Mouse (Mus musculus) gastrocnemius, postnatal 25 days (tissue): ENCODE data around the gene Efl1. TPM values are rescaled to one million over a fixed set of nuclear protein-coding genes. Genes with fewer than 3 reads are reported as not detected.
"Not testable (repeated sequence)": the region's sequence is repeated elsewhere in the genome, so short reads cannot be mapped to it uniquely, and the experiment has no call there.

Experiments used
- DNase-seq: peaks from one replicate; pipeline ENCODE4 v3.0.0; 2022
- total RNA-seq, 2 experiments: library from RNA; stranded (reverse); gene quantifications; 1 replicate in 1 of 2; 2 replicates in 1 of 2; pipeline ENCODE4 v1.2.3; 2021

Gene Efl1
- total RNA-seq, 2 experiments from 2014 or later = 6.7 to 7.4 TPM

- no peak for DNase-seq
These were observed 110.7 kb downstream of the Efl1 start for GRCm38 (mm10) chr7:82759091-82759490.

- no peak for DNase-seq
These were observed 116.5 kb downstream of the Efl1 start for GRCm38 (mm10) chr7:82764951-82765350.

DNA sequence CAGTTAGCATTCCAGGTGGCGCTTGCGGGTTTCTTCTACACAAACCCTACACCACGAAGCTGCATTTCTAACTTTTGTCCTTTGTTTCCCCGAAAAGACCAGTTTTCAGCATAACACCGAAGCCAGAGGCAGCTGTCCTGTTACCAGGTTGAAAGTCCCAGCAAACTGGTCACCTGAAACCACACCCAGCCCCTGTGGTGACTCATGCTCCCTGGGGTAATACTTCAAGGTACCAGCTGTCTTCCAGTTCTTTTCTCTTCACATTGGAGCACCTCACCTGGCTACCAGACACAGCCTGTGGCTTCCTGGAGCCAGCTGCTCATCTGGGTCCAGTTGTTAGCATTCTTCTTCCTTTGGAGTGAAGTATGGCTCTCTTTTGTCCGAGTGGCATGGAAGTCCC is 118.2 kb downstream of the Efl1 start:
- no peak for DNase-seq

DNA sequence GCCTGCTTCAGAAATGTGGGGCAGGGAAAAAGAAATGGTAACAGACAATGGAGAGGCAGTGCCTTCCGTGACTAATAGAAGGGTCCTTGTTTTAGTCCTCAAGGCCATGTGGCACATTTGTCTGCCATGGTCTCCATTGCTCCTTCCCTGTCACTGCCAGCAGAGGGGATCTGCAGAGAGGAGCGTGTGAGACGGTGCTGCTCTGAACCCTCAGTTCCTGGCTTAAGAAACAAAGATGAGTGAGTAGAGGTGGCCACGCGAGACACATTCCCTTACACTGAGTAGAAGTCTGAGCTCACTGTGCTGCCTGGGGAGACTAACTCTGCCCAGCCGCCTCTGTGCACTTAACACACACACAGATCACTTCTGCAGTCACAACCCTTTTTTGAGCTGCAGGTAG is 121.8 kb downstream of the Efl1 start:
- DNase-seq = no peak

DNA sequence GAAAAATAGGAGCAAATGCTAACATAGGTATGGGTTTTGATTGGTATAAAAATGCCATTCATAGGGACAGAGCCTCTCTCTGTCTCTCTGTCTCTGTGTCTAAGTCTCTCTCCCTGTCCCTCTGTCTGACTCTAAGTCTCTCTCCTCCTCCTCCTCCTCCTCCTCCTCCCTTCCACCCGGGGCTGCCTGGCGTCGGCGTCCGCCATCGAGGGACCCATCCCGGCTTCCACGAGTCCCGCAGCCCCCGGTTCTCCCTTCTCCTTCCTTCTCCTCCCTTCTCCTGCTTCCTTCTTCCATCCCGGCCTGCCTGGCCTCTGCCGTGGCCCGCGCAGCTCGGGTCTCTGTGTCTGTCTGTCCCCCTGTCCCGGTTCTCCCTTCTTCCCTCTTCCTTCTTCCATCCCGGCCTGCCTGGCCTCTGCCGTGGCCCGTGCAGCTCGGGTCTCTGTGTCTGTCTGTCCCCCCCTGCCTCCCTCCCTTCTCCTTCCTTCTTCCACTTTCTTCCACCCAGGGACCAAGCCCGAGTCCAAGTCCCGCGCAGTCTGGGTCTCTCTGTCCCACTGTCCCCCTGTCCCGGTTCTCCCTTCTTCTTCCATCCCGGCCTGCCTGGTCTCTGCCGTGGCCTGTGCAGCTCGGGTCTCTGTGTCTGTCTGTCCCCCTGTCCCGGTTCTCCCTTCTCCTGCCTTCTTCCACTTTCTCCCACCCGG is 122.7 kb downstream of the Efl1 start:
- not testable (repeated sequence) for DNase-seq

GRCm38 (mm10) chr7:82771661-82772021 is 123.2 kb downstream of the Efl1 start:
- DNase-seq = not testable (repeated sequence)

- no peak for DNase-seq
These were observed 124.1 kb downstream of the Efl1 start for GRCm38 (mm10) chr7:82772481-82772880.

GRCm38 (mm10) chr7:82773150-82773549 is 124.7 kb downstream of the Efl1 start:
- DNase-seq = no peak

GRCm38 (mm10) chr7:82773884-82774283 is 125.5 kb downstream of the Efl1 start:
- no peak for DNase-seq

GRCm38 (mm10) chr7:82775090-82775489 is 126.7 kb downstream of the Efl1 start:
- DNase-seq = no peak

- DNase-seq = no peak
These were observed 134.7 kb downstream of the Efl1 start for GRCm38 (mm10) chr7:82783071-82783470.

- no peak for DNase-seq
These were observed 135.3 kb downstream of the Efl1 start for GRCm38 (mm10) chr7:82783693-82784092.

DNA sequence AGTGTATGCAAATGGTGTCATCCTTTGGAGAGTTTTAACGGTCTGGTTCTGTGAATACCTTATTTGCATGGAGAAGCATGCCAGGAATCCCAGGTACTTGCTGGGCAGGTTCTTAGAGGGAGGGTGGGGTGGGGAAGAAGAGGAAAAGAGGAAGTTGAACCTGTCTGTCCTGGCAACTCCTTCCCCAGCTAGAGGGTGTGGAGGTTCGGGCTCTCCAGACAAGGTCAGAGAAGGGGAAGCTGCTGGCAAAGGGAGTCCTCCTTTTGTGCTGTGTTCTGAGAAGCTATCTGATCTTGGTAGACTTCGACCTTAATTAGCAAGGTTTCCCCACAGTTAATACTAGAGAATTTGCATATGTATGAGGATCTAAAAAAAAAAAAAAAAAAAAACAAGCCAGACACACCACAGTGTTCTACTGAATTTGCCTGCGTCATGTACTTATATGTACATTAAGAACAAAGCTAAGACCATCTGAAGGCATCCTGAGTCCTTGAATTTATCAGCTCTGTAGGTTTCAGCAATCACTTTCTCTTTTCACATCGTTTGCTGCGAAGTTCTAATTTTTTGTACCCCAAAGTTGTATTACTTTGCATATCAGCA is 137.0 kb downstream of the Efl1 start:
- no peak for DNase-seq

GRCm38 (mm10) chr7:82785970-82786647 is 137.7 kb downstream of the Efl1 start:
- DNase-seq = peak; percentile 9

GRCm38 (mm10) chr7:82792644-82793043 is 144.2 kb downstream of the Efl1 start:
- no peak for DNase-seq

DNA sequence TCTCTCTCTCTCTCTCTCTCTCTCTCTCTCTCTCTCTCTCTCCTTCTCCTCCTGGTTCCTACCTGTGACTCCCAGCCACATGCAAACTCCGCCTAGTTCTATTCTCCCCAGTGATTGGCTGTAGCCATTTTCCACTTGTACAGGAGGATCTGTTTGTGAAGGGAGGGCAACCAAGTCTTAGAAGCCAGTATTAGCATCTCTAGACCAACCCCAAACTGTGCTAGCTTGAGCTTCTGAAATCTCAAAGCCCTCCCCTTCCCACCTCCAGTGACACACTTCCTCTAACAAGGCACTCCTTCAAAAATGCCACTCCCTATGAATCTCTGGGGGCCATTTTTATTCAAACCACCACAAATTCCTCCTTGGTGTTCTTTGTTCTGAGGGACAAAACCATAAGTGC is 144.7 kb downstream of the Efl1 start:
- no peak for DNase-seq

DNA sequence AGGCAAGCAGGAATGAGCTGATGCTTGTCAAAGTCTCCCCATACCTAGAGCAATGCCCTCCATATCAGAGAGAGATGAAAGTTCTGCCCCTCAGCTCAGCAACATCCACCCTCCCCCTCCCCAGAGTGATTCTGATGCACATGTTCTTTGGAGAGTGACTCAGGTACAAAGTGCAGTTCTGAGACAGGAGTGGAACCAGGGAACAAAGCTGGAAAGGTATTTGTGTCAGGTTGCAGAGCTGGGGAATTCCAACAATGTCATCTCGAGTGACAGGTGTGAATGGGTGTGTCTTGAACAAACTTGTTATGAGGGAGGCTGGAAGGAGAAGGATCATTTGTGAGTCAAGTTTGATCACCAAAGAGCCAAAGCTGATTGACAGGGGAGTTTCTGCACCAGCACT is 146.1 kb downstream of the Efl1 start:
- DNase-seq = no peak

GRCm38 (mm10) chr7:82802206-82802605 is 153.8 kb downstream of the Efl1 start:
- no peak for DNase-seq

- DNase-seq = no peak
These were observed 159.8 kb downstream of the Efl1 start for GRCm38 (mm10) chr7:82808257-82808656.

GRCm38 (mm10) chr7:82809126-82809525 is 160.7 kb downstream of the Efl1 start:
- no peak for DNase-seq

DNA sequence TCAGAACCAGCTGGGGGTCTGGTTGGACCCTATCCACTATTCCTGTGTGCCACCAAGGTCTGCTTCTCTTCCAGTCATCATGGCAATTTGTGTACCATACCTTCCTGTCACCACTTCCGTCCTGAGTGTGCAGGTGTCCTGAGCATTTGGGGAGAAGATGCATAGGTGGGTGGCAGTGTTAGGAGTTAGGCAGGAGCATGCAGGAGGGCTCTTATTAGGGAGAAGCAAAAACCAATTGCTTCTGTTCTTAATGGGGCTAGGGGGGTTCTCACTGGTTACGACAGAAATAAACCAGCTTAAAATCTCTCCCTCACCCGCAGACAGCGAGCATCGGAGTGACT is 162.4 kb downstream of the Efl1 start:
- no peak for DNase-seq

DNA sequence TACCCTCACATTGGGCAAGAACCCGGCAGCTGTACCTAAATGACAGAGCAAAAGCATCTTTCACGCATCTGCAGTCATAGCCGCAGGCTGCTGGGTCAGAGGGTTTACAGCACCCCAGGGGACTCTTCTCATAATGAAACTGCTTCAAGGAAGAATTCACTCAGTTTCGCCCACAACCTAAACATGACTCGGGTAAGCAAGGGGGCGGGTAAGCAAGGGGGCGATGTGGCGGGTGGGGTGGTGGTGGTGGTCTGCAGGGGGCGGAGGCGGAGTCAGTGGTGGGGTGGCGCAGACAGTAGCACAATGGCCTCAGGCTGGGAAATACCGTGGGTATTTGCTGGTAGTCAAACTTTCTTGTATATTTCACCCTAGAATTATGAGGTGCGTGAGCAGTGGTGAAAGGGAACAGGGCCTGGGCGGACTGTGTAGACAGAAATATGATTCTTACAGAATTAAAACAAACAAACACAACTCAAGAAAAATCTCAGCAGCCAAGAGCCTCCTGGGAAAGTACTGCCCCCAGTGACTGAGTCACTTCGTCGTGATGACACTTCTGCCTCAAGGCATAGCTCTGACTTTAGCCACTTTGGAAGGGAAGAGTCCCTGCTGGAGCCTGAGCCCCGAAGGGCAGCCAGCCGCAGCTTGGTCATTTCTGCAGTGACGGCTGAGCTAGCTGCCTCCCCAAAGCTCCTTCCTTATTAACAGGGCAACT is 162.9 kb downstream of the Efl1 start:
- DNase-seq = peak; percentile 2
